Mouse (Mus musculus) kidney, adult 18-20 months (tissue): ENCODE results near the gene Timm10.

ENCODE experiments used
- DNase-seq: peaks from one replicate; pipeline ENCODE4 v3.0.0; 2021

The Timm10 gene

GRCm38 (mm10) chr2:84822552-84822951 is 4.2 kb upstream of the Timm10 start, which contains the start of gene Smtnl1:
Gene Smtnl1, minus strand, starts transcription at chr2:84822652.
- DNase-seq: no peak

- DNase-seq: no peak
Observed at GRCm38 (mm10) chr2:84823237-84823636, 3.6 kb upstream of the Timm10 start.

GRCm38 (mm10) chr2:84827283-84827920 is 605 bp downstream of the Timm10 start:
- DNase-seq: peak; percentile 52

- DNase-seq: peak; percentile 83
Observed at GRCm38 (mm10) chr2:84831666-84832391, 5.0 kb downstream of the Timm10 start.

- DNase-seq: no peak
Observed at GRCm38 (mm10) chr2:84837107-84837506, 10.3 kb downstream of the Timm10 start.

- DNase-seq: no peak
Observed at GRCm38 (mm10) chr2:84837817-84838592, 11.2 kb downstream of the Timm10 start.

GRCm38 (mm10) chr2:84838593-84838949 is 11.8 kb downstream of the Timm10 start, which contains the start of gene Slc43a1:
Gene Slc43a1, plus strand, starts transcription at chr2:84838850.
- DNase-seq: no peak

- DNase-seq: peak; percentile 32
Observed at GRCm38 (mm10) chr2:84838993-84839980, 12.5 kb downstream of the Timm10 start.

GRCm38 (mm10) chr2:84840016-84840747 is 13.4 kb downstream of the Timm10 start:
- DNase-seq: peak; percentile 67

GRCm38 (mm10) chr2:84840748-84841563 is 14.2 kb downstream of the Timm10 start:
- no peak for DNase-seq

GRCm38 (mm10) chr2:84841905-84842304 is 15.1 kb downstream of the Timm10 start:
- no peak for DNase-seq

- DNase-seq: no peak
Observed at GRCm38 (mm10) chr2:84843654-84844053, 16.9 kb downstream of the Timm10 start.

- DNase-seq: no peak
Observed at GRCm38 (mm10) chr2:84845226-84845625, 18.4 kb downstream of the Timm10 start.

- DNase-seq: no peak
Observed at GRCm38 (mm10) chr2:84850407-84851129, 23.8 kb downstream of the Timm10 start.

- peak; percentile 74 for DNase-seq
Observed at GRCm38 (mm10) chr2:84851130-84852040, 24.6 kb downstream of the Timm10 start.

GRCm38 (mm10) chr2:84855732-84856131 is 28.9 kb downstream of the Timm10 start:
- peak; percentile 63 for DNase-seq

GRCm38 (mm10) chr2:84858551-84858950 is 31.8 kb downstream of the Timm10 start:
- no peak for DNase-seq

- no peak for DNase-seq
Observed at GRCm38 (mm10) chr2:84859991-84860780, 33.4 kb downstream of the Timm10 start.
